Mouse (Mus musculus) liver, embryonic 13.5 days (tissue): ENCODE results near the gene Eif2ak1. TPM values are rescaled to one million over a fixed set of nuclear protein-coding genes. Genes with fewer than 3 reads are reported as not detected.

Source experiments
- polyA plus RNA-seq: library from polyadenylated mRNA; unstranded; fragments of >200 nt; fragmentation: Nextera tagmentation; extraction: Ambion mirVana; gene quantifications from 2 replicates; pipeline ENCODE4 v1.2.1, GENCODE M21; 2015

Eif2ak1 gene
- polyA plus RNA-seq, 1 experiment from 2014 or later, result 104 TPM

Other genes starting within 250 kb of the Eif2ak1 start
- 35.0 and 42.2 TPM in 2 replicates for gene Cyth3, start 195.3 kb upstream of the Eif2ak1 start, polyA plus RNA-seq
- gene Usp42, start 85.5 kb upstream of the Eif2ak1 start, polyA plus RNA-seq, result 4.4 and 5.2 TPM in 2 replicates
- gene Ankrd61, start 79.9 kb downstream of the Eif2ak1 start, polyA plus RNA-seq, result 0.32 and 0.36 TPM in 2 replicates
- gene Aimp2, start 92.1 kb downstream of the Eif2ak1 start, polyA plus RNA-seq, result 68.9 and 73.2 TPM in 2 replicates
- gene Pms2, start 92.2 kb downstream of the Eif2ak1 start, polyA plus RNA-seq, result 16.9 and 21.5 TPM in 2 replicates
- 0.41 TPM in 1 of 2 replicates, not detected in the other for gene Gm42421, start 110.4 kb downstream of the Eif2ak1 start, polyA plus RNA-seq
- 0.17 and 0.56 TPM in 2 replicates for gene Rsph10b, start 115.2 kb downstream of the Eif2ak1 start, polyA plus RNA-seq
- 48.8 and 58.1 TPM in 2 replicates for gene Ccz1, start 197.1 kb downstream of the Eif2ak1 start, polyA plus RNA-seq
- gene Ocm, start 208.9 kb downstream of the Eif2ak1 start, polyA plus RNA-seq, result not detected in 2 replicates